Mouse (Mus musculus) lung, adult 2 months (tissue): ENCODE data around the gene Adh1.

Experiments
- CTCF ChIP-seq: fragments of 200-500 bp; IDR thresholded peaks from 2 replicates; pipeline ENCODE4 v1.5.1; 2011; ENCODE audit warnings: mild to moderate bottlenecking, low read length, control low read depth; ENCODE audit not compliant: insufficient read depth
- POLR2A ChIP-seq: fragments of 200-500 bp; IDR thresholded peaks from 2 replicates; pipeline ENCODE4 v1.6.1; 2011; ENCODE audit warnings: low read depth, mild to moderate bottlenecking, control low read depth, low read length, borderline replicate concordance; ENCODE audit errors: extremely low read depth

DNA sequence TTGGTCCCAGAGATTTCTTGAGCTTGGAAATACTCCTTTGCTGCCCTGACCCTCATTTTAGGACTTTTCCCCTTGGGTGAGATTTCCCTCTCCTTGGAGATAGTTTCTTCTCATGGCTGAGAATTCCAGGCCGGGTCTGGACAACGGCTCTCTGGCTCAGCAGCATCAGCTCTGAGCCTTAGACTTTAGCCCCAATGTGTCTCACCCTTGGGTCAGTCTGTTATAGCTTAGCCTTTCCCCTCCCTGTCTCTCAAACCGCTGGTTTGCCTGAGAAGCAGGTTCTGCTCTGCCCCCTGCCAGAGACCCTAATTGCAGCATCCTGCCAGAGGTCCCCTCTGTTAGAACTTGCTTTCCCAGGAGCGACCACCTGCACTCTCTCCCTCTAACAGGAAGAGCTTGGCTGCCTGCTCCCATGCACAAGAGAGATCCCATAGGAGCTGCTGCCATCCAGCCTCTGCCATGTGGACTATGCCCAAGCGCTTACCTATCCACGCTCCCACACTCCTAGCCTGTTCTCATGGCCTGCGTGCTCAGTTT, 16.4 kb upstream of the Adh1 start:
- TF ChIP-seq CTCF (no peak), POLR2A (no peak)
